Mouse (Mus musculus) small intestine, adult 2 months (tissue): Measurements from ENCODE around the gene Rtbdn. TPM values are rescaled to one million over a fixed set of nuclear protein-coding genes. Genes with fewer than 3 reads are reported as not detected.
"Not testable (repeated sequence)": the region's sequence is repeated elsewhere in the genome, so short reads cannot be mapped to it uniquely, and the experiment has no call there.

Experiments
- H3K27ac ChIP-seq: fragments of 200-500 bp; 2 replicates; pipeline ENCODE4 v1.5.1; 2012; ENCODE audit warnings: low read depth, low read length, control low read depth, inconsistent platforms; ENCODE audit not compliant: insufficient read depth
- H3K27me3 ChIP-seq: fragments of 200-500 bp; 2 replicates; pipeline ENCODE4 v1.6.1; 2012; ENCODE audit warnings: mild to moderate bottlenecking, moderate library complexity, low read length, inconsistent platforms; ENCODE audit not compliant: control insufficient read depth, insufficient read depth
- H3K36me3 ChIP-seq: fragments of 200-500 bp; 2 replicates; pipeline ENCODE4 v1.6.1; 2012; ENCODE audit warnings: mild to moderate bottlenecking, low read length, control low read depth, inconsistent platforms; ENCODE audit not compliant: control insufficient read depth, insufficient read depth
- H3K4me1 ChIP-seq: fragments of 200-500 bp; 2 replicates; pipeline ENCODE4 v1.6.1; 2012; ENCODE audit warnings: low read length, inconsistent platforms, mixed read lengths; ENCODE audit not compliant: control insufficient read depth, insufficient read depth, insufficient read length
- H3K4me3 ChIP-seq: fragments of 200-500 bp; 2 replicates; pipeline ENCODE4 v1.5.1; 2012; ENCODE audit warnings: low read depth, mild to moderate bottlenecking, control low read depth, inconsistent platforms, low read length, moderate library complexity
- CTCF ChIP-seq: fragments of 200-500 bp; IDR thresholded peaks from 2 replicates; pipeline ENCODE4 v1.5.1; 2012; ENCODE audit warnings: low read depth, mild to moderate bottlenecking, control low read depth, inconsistent platforms, low read length, moderate library complexity, mixed read lengths; ENCODE audit not compliant: insufficient replicate concordance, insufficient read length; ENCODE audit errors: extremely low read depth
- POLR2A ChIP-seq: fragments of 200-500 bp; IDR thresholded peaks from 2 replicates; pipeline ENCODE4 v1.6.1; 2012; ENCODE audit warnings: low read depth, mild to moderate bottlenecking, control low read depth, inconsistent platforms, low read length, moderate library complexity
- WGBS: fragments of 180-500 bp; shearing (Covaris S2); methylation state at CpG from one replicate; pipeline ENCODE4 v1.1.7; 2018; 5-methylcytosine and 5-hydroxymethylcytosine counted together
- polyA plus RNA-seq: library from polyadenylated mRNA; depleted of rRNA; stranded (reverse); fragments of >200 nt; gene quantifications from 2 replicates; pipeline ENCODE4 v1.2.3, GENCODE M21; 2012

Gene Rtbdn
- polyA plus RNA-seq, 1 experiment = 0.15 TPM

DNA sequence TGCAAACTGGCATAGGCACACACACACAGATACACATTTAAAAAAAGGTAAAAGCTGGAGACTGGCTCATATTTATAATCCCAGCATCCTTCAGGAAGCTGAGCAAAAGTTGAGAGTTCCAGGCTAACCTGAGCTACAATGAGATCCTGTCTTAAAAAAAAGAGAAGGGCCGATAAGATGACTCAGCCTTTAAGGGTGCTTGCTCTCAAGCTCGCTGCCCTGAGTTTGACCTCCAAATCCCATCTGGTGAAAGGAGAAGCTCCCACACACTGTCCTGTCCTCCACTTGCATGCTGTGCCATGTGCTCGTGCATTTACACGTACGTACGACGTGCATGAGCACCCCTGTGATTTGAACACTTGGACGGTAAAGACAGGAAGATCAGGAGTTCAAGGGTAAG, 39.3 kb upstream of the Rtbdn start:
- peaks cover 7% of the 10 kb centered on the region for H3K4me1 ChIP-seq
- H3K27ac ChIP-seq = no peak overlapping the region
- TF ChIP-seq POLR2A (no peak), CTCF (no peak)
- no peaks in the 10 kb centered on the region for H3K36me3 ChIP-seq
- WGBS = 74% methylated on average over 8 of the region's 8 CpGs
- H3K4me3 ChIP-seq = no peak overlapping the region
- no peaks in the 10 kb centered on the region; the same call in 1 of the 2 replicates for H3K27me3 ChIP-seq

DNA sequence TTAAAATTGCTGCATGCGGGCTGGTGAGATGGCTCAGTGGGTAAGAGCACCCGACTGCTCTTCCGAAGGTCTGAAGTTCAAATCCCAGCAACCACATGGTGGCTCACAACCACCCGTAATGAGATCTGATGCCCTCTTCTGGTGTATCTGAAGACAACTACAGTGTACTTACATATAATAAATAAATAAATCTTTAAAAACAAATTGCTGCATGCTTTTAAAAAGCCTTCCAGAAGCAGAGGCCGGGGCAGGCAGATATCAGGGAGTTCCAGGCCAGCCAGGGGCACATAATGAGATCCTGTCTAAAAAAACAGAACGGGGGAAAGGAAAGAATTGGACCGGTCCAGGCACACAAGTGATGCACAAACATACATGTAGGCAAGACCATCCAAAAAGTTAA, 38.8 kb upstream of the Rtbdn start:
- not testable (repeated sequence) for H3K27me3 ChIP-seq, H3K36me3 ChIP-seq, H3K27ac ChIP-seq, H3K4me1 ChIP-seq
- peak; percentile 30; the same call in 1 of the 2 replicates for TF ChIP-seq CTCF
- H3K4me3 ChIP-seq = peak overlapping the region; percentile 61
- WGBS = 17% methylated on average over 7 of the region's 7 CpGs

DNA sequence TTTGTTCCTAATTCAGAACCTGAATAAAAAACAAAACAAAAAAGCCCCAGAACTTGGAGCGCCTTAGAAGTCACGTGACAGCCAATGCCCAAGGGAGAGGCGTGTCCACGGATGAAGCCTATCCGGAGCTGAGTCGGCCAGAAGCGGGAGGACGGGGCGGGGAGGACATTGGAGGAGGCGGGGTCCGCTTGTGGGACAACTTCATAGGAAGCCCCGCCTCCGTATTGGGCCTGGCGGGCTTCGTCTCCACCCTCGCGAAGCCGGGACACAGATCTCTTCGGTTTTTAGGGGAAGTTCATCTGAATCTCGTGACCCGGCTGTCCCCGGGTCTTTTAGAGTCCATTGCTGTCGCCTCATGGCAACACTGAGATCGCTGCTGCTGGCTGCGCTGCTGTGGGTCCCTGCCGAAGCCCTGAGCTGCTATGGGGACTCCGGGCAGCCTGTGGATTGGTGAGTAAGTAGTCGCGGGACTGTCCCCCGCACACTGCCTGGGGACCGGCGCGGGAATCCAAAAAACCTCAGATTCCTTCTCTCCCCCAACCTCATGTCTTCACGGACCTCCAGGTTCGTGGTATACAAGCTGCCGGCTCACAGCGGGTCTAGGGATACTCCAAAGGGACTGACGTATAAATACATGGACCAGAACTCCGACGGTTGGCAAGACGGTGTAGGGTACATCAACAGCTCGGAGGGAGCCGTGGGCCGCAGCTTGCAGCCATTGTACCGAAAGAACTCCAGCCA, 38.2 kb upstream of the Rtbdn start, which contains the start of gene Dnase2a:
Gene Dnase2a (plus strand): TSS at position 140 of the 741 bp plus-strand sequence.
- TF ChIP-seq POLR2A (peak; percentile 38; the same call in 1 of the 2 replicates), CTCF (no peak)
- under 1% methylated on average over 45 of the region's 45 CpGs for WGBS
- Histone ChIP-seq H3K27me3 (no peaks in the 10 kb centered on the region; the same call in 1 of the 2 replicates), H3K27ac (0 out of 2 replicates have a peak within 1 kb of the TSS, but pooled peaks have one; percentile 5), H3K36me3 (no peaks in the 10 kb centered on the region), H3K4me3 (peak within 1 kb of the TSS; percentile 61), H3K4me1 (peaks cover 9% of the 10 kb centered on the region)

DNA sequence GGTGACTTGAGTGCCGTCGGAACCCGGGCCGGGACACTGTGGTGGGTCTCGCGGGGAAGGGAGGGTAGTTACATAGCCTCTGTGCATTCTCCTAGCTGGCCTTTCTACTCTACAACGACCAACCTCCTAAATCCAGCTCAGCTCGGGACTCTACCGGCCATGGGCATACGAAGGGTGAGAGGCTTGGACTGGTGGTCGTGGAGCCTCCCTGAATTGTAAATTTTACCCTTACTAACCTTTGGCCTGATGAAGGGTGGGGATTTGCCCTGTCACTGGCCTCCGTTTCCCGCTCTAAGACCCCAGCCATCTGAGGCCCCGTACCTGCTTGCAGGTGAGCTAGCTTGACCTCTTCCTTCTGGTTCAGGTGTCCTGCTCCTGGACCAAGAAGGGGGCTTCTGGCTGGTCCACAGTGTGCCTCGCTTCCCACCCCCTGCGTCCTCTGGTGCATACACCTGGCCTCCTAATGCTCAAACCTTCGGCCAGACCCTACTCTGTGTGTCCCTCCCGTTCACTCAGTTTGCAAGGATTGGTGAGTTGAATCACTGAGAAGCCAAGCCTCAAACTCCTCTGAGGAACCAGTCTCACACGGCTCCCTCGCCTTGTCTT, 37.5 kb upstream of the Rtbdn start:
- Histone ChIP-seq H3K27ac (0 out of 2 replicates have a peak overlapping the region, but pooled peaks have one; percentile 5), H3K4me1 (peaks cover 9% of the 10 kb centered on the region), H3K36me3 (no peaks in the 10 kb centered on the region), H3K4me3 (peak overlapping the region; percentile 61), H3K27me3 (no peaks in the 10 kb centered on the region; the same call in 1 of the 2 replicates)
- no peak for TF ChIP-seq POLR2A
- WGBS = 49% methylated on average over 20 of the region's 20 CpGs

DNA sequence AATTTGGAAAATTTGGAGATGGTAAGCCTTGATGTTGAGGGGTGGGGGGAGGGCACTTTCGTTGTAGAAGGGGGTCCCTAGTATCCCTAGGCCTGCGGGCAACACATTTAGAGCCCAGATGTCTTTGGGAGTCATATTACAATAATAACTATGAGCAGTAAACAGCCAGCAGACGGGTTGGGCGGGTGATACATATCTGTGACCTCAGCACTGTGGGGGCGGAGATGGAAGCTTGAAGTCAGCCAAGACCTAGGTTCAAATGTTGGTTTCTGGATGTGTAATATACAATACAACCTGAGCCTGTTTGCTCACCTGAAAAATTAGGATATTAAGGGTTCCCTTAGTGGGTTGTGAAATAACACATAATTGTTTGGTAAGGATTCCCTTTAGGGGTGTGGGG, 36.8 kb upstream of the Rtbdn start:
- Histone ChIP-seq H3K36me3 (no peaks in the 10 kb centered on the region), H3K27ac (no peak overlapping the region), H3K4me3 (no peak overlapping the region), H3K4me1 (peaks cover 9% of the 10 kb centered on the region), H3K27me3 (no peaks in the 10 kb centered on the region; the same call in 1 of the 2 replicates)
- WGBS = 65% methylated on average over 5 of the region's 5 CpGs
- TF ChIP-seq CTCF = no peak

DNA sequence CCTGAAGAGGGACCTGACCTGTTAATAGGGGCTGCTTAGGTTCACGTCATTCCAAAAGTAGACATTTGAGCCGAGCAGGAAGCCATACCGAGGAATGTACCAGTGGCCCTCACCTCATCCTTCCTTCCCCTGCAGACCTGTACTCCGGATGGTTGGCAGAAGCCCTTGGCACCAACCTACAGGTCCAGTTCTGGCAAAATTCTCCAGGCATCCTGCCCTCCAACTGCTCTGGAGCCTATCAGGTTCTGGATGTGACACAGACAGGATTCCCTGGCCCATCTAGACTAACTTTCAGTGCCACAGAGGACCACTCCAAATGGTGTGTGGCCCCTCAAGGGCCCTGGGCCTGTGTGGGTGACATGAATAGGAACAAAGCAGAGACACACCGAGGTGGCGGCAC, 36.2 kb upstream of the Rtbdn start:
- H3K36me3 ChIP-seq = no peaks in the 10 kb centered on the region
- no peak overlapping the region for H3K27ac ChIP-seq
- 89% methylated on average over 6 of the region's 6 CpGs for WGBS
- TF ChIP-seq CTCF = no peak
- TF ChIP-seq POLR2A = no peak
- H3K27me3 ChIP-seq = no peaks in the 10 kb centered on the region; the same call in 1 of the 2 replicates
- H3K4me1 ChIP-seq = peaks cover 9% of the 10 kb centered on the region
- H3K4me3 ChIP-seq = no peak overlapping the region

DNA sequence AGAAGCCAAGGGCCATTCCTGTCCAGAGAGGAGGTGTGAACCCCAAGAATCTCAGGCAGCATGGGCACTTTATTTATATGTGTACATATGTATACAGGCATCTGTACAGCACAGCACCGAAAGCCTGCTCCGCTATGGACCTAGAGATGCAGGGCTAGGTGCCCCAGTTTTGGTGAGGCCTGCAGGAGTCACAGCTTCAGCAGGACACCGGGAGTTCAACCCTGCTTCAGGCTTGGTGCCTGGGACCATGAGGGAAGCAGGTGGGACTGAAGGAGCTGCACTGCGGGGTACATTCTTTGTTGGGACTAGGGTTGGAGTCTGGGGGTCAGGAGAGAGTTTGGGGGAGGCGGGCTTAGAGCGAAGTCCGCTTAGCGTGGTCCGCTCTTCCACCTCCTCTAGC, 34.9 kb upstream of the Rtbdn start:
- no peak overlapping the region for H3K4me3 ChIP-seq
- no peak overlapping the region for H3K27ac ChIP-seq
- H3K36me3 ChIP-seq = no peaks in the 10 kb centered on the region
- TF ChIP-seq POLR2A = no peak
- no peak for TF ChIP-seq CTCF
- 94% methylated on average over 9 of the region's 9 CpGs for WGBS
- peaks cover 9% of the 10 kb centered on the region for H3K4me1 ChIP-seq
- H3K27me3 ChIP-seq = no peaks in the 10 kb centered on the region; the same call in 1 of the 2 replicates
